Mouse (Mus musculus) embryonic facial prominence, embryonic 11.5 days (tissue): ENCODE results near the gene Prpf19. TPM values are rescaled to one million over a fixed set of nuclear protein-coding genes. Genes with fewer than 3 reads are reported as not detected.

ENCODE experiments used
- ATAC-seq: fragments of 200-750 bp; cut with Nextera tagmentation; replicated peaks from 2 replicates; pipeline ENCODE4 v1.8.0; 2017; ENCODE audit warnings: low read depth; ENCODE audit not compliant: insufficient number of reproducible peaks, low FRiP score, low TSS enrichment
- DNase-seq: peaks from one replicate; pipeline ENCODE4 v3.0.0-alpha.2; 2015; ENCODE audit warnings: low spot score
- H3K27ac ChIP-seq: fragments of 300-500 bp; sonication (generic); replicated peaks from 2 replicates; pipeline ENCODE4 v1.5.1; 2014; ENCODE audit warnings: mild to moderate bottlenecking, low read depth, low read length, control low read depth
- H3K27me3 ChIP-seq: fragments of 300-500 bp; sonication (generic); 2 replicates; pipeline ENCODE4 v1.6.1; 2014; ENCODE audit warnings: mild to moderate bottlenecking, low read length, moderate library complexity, mixed read lengths; ENCODE audit not compliant: control insufficient read depth, insufficient read depth
- H3K36me3 ChIP-seq: fragments of 300-500 bp; sonication (generic); replicated peaks from 2 replicates; pipeline ENCODE4 v1.6.1; 2014; ENCODE audit warnings: low read depth, mild to moderate bottlenecking, low read length, moderate library complexity, mixed read lengths; ENCODE audit not compliant: control insufficient read depth, insufficient read depth
- H3K4me1 ChIP-seq: fragments of 300-500 bp; sonication (generic); 2 replicates; pipeline ENCODE4 v1.6.1; 2014; ENCODE audit warnings: low read length, mixed read lengths; ENCODE audit not compliant: control insufficient read depth, insufficient read depth
- H3K4me2 ChIP-seq: fragments of 300-500 bp; sonication (generic); 2 replicates; pipeline ENCODE4 v1.6.1; 2014; ENCODE audit warnings: low read depth, mild to moderate bottlenecking, control low read depth, low read length, moderate library complexity
- H3K4me3 ChIP-seq: fragments of 300-500 bp; sonication (generic); 2 replicates; pipeline ENCODE4 v1.5.1; 2014; ENCODE audit warnings: low read depth, low read length, control low read depth
- H3K9ac ChIP-seq: fragments of 300-500 bp; sonication (generic); replicated peaks from 2 replicates; pipeline ENCODE4 v1.6.1; 2014; ENCODE audit warnings: mild to moderate bottlenecking, control low read depth, low read length
- H3K9me3 ChIP-seq: fragments of 300-500 bp; sonication (generic); replicated peaks from 2 replicates; pipeline ENCODE4 v1.6.1; 2016; ENCODE audit warnings: mild to moderate bottlenecking, low read length, inconsistent platforms, mixed read lengths; ENCODE audit not compliant: control insufficient read depth
- WGBS: fragments of 180-500 bp; shearing (Covaris S2); extraction: QIAGEN DNeasy Blood & Tissue Kit; methylation state at CpG from one replicate; pipeline ENCODE4 v1.1.7; 2014; 5-methylcytosine and 5-hydroxymethylcytosine counted together
- polyA plus RNA-seq: library from polyadenylated mRNA; unstranded; fragments of >200 nt; fragmentation: Nextera tagmentation; extraction: Ambion mirVana; gene quantifications from 2 replicates; pipeline ENCODE4 v1.2.1, GENCODE M21; 2014

Gene Prpf19
- polyA plus RNA-seq, 1 experiment from 2014 or later: 48.4 TPM

- H3K4me1 ChIP-seq: no peaks in the 10 kb centered on the region
- no peaks in the 10 kb centered on the region for H3K9me3 ChIP-seq
- DNase-seq (no peak), ATAC-seq (no peak)
- H3K27ac ChIP-seq: no peak overlapping the region
- H3K4me2 ChIP-seq: no peak overlapping the region
- H3K9ac ChIP-seq: no peak overlapping the region
- no peak overlapping the region for H3K4me3 ChIP-seq
- H3K36me3 ChIP-seq: peaks cover 19% of the 10 kb centered on the region
- WGBS: 88% methylated on average over 6 of the region's 6 CpGs
- no peaks in the 10 kb centered on the region for H3K27me3 ChIP-seq
These were observed 5.3 kb downstream of the Prpf19 start for GRCm38 (mm10) chr19:10900315-10900714.

- Histone ChIP-seq H3K36me3 (peaks cover 23% of the 10 kb centered on the region), H3K4me1 (no peaks in the 10 kb centered on the region), H3K4me2 (no peak overlapping the region), H3K4me3 (no peak overlapping the region), H3K9ac (no peak overlapping the region), H3K27ac (no peak overlapping the region), H3K9me3 (no peaks in the 10 kb centered on the region), H3K27me3 (no peaks in the 10 kb centered on the region)
- DNase-seq (no peak), ATAC-seq (no peak)
- 96% methylated on average over 5 of the region's 5 CpGs for WGBS
These were observed 6.0 kb downstream of the Prpf19 start for GRCm38 (mm10) chr19:10901046-10901445.

- ATAC-seq (no peak), DNase-seq (no peak)
- WGBS: 92% methylated on average over 5 of the region's 5 CpGs
- Histone ChIP-seq H3K27me3 (no peaks in the 10 kb centered on the region), H3K4me3 (no peak overlapping the region), H3K4me1 (no peaks in the 10 kb centered on the region), H3K27ac (no peak overlapping the region), H3K4me2 (no peak overlapping the region), H3K9ac (no peak overlapping the region), H3K9me3 (no peaks in the 10 kb centered on the region), H3K36me3 (peaks cover 24% of the 10 kb centered on the region)
These were observed 9.5 kb downstream of the Prpf19 start for GRCm38 (mm10) chr19:10904512-10904911.

- ATAC-seq (no peak), DNase-seq (peak; percentile 29)
- Histone ChIP-seq H3K4me2 (no peak overlapping the region), H3K4me1 (no peaks in the 10 kb centered on the region), H3K36me3 (peaks cover 24% of the 10 kb centered on the region), H3K27ac (no peak overlapping the region), H3K9me3 (no peaks in the 10 kb centered on the region), H3K4me3 (no peak overlapping the region), H3K9ac (no peak overlapping the region), H3K27me3 (no peaks in the 10 kb centered on the region)
- WGBS: 70% methylated on average over 7 of the region's 7 CpGs
These were observed 10.1 kb downstream of the Prpf19 start for GRCm38 (mm10) chr19:10904927-10905727.

GRCm38 (mm10) chr19:10905728-10906000 is 10.6 kb downstream of the Prpf19 start:
- Histone ChIP-seq H3K4me3 (no peak overlapping the region), H3K4me1 (no peaks in the 10 kb centered on the region), H3K27me3 (no peaks in the 10 kb centered on the region), H3K4me2 (no peak overlapping the region), H3K36me3 (peaks cover 21% of the 10 kb centered on the region), H3K9ac (no peak overlapping the region), H3K27ac (no peak overlapping the region), H3K9me3 (no peaks in the 10 kb centered on the region)
- 89% methylated on average over 5 of the region's 5 CpGs for WGBS
- ATAC-seq (no peak), DNase-seq (no peak)

GRCm38 (mm10) chr19:10907891-10908290 is 12.9 kb downstream of the Prpf19 start:
- no peak for ATAC-seq
- no peak overlapping the region for H3K4me3 ChIP-seq
- no peaks in the 10 kb centered on the region for H3K4me1 ChIP-seq
- H3K9me3 ChIP-seq: no peaks in the 10 kb centered on the region
- H3K27me3 ChIP-seq: no peaks in the 10 kb centered on the region
- no peak overlapping the region for H3K27ac ChIP-seq
- H3K36me3 ChIP-seq: peaks cover 11% of the 10 kb centered on the region
- WGBS: 56% methylated on average over 3 of the region's 3 CpGs
- no peak overlapping the region for H3K4me2 ChIP-seq
- DNase-seq: peak; percentile 56
- no peak overlapping the region for H3K9ac ChIP-seq

- H3K9me3 ChIP-seq: no peaks in the 10 kb centered on the region
- no peak overlapping the region for H3K27ac ChIP-seq
- ATAC-seq: no peak
- H3K4me3 ChIP-seq: no peak overlapping the region
- H3K4me2 ChIP-seq: no peak overlapping the region
- WGBS: 77% methylated on average over 6 of the region's 6 CpGs
- no peaks in the 10 kb centered on the region for H3K4me1 ChIP-seq
- H3K9ac ChIP-seq: no peak overlapping the region
- peaks cover 6% of the 10 kb centered on the region for H3K36me3 ChIP-seq
- no peak for DNase-seq
- no peaks in the 10 kb centered on the region for H3K27me3 ChIP-seq
These were observed 14.2 kb downstream of the Prpf19 start for GRCm38 (mm10) chr19:10909087-10909721.

- H3K9me3 ChIP-seq: no peaks in the 10 kb centered on the region
- no peak overlapping the region for H3K9ac ChIP-seq
- 74% methylated on average over 7 of the region's 7 CpGs for WGBS
- H3K4me1 ChIP-seq: no peaks in the 10 kb centered on the region
- H3K4me2 ChIP-seq: no peak overlapping the region
- H3K36me3 ChIP-seq: no peaks in the 10 kb centered on the region
- DNase-seq: no peak
- no peaks in the 10 kb centered on the region for H3K27me3 ChIP-seq
- no peak for ATAC-seq
- H3K27ac ChIP-seq: no peak overlapping the region
- H3K4me3 ChIP-seq: no peak overlapping the region
These were observed 19.3 kb downstream of the Prpf19 start for GRCm38 (mm10) chr19:10914291-10914690.
